Mouse (Mus musculus): ENCODE measurements around the gene H2-M3.

Gene H2-M3

GRCm38 (mm10) chr17:37275626-37276248 is 5.7 kb downstream of the H2-M3 start:
- TF ChIP-seq POU5F1 (IDR thresholded peaks at IDR 0.05; ENCODE audit: borderline replicate concordance, low read length), result no peak
- no peak for TF ChIP-seq NANOG (IDR thresholded peaks at IDR 0.05; ENCODE audit: borderline replicate concordance, low read length)
- no peak for TF ChIP-seq CTCF (conservative IDR thresholded peaks at IDR 0.05; ENCODE audit: low read length)
- H3K9me3 ChIP-seq (ENCODE audit: low read length), result no peaks in the 10 kb centered on the region
- H3K4me3 ChIP-seq (replicated peaks; ENCODE audit: low read length), result no peak overlapping the region
- peaks cover 13% of the 10 kb centered on the region for H3K27me3 ChIP-seq (ENCODE audit: insufficient read depth, low read length)
- no peaks in the 10 kb centered on the region for H3K36me3 ChIP-seq (ENCODE audit: insufficient read depth, low read length)
- H3K4me1 ChIP-seq (replicated peaks; ENCODE audit: low read depth, low read length), result peaks cover 5% of the 10 kb centered on the region; the same call in 1 of the 2 replicates

GRCm38 (mm10) chr17:37276573-37276972 is 6.6 kb downstream of the H2-M3 start:
- H3K9me3 ChIP-seq (ENCODE audit: low read length), result no peaks in the 10 kb centered on the region
- H3K4me1 ChIP-seq (replicated peaks; ENCODE audit: low read depth, low read length), result no peaks in the 10 kb centered on the region
- H3K4me3 ChIP-seq (replicated peaks; ENCODE audit: low read length), result no peak overlapping the region
- peaks cover 5% of the 10 kb centered on the region for H3K27me3 ChIP-seq (ENCODE audit: insufficient read depth, low read length)
- H3K36me3 ChIP-seq (ENCODE audit: insufficient read depth, low read length), result no peaks in the 10 kb centered on the region
- TF ChIP-seq CTCF (conservative IDR thresholded peaks at IDR 0.05; ENCODE audit: low read length) (no peak), POU5F1 (IDR thresholded peaks at IDR 0.05; ENCODE audit: borderline replicate concordance, low read length) (no peak), NANOG (IDR thresholded peaks at IDR 0.05; ENCODE audit: borderline replicate concordance, low read length) (no peak)

GRCm38 (mm10) chr17:37280331-37280730 is 10.3 kb downstream of the H2-M3 start:
- Histone ChIP-seq H3K4me3 (replicated peaks; ENCODE audit: low read length) (no peak overlapping the region), H3K4me1 (replicated peaks; ENCODE audit: low read depth, low read length) (no peaks in the 10 kb centered on the region), H3K9me3 (ENCODE audit: low read length) (no peaks in the 10 kb centered on the region), H3K27me3 (ENCODE audit: insufficient read depth, low read length) (no peaks in the 10 kb centered on the region), H3K36me3 (ENCODE audit: insufficient read depth, low read length) (no peaks in the 10 kb centered on the region)
- no peak for TF ChIP-seq CTCF (conservative IDR thresholded peaks at IDR 0.05; ENCODE audit: low read length)
- TF ChIP-seq POU5F1 (IDR thresholded peaks at IDR 0.05; ENCODE audit: borderline replicate concordance, low read length), result no peak
- no peak for TF ChIP-seq NANOG (IDR thresholded peaks at IDR 0.05; ENCODE audit: borderline replicate concordance, low read length)

GRCm38 (mm10) chr17:37283360-37283759 is 13.3 kb downstream of the H2-M3 start, which contains the start of gene Olfr99:
Gene Olfr99, minus strand, starts transcription at chr17:37283460.
- Histone ChIP-seq H3K9me3 (ENCODE audit: low read length) (peaks cover 5% of the 10 kb centered on the region; the same call in 1 of the 2 replicates), H3K27me3 (ENCODE audit: insufficient read depth, low read length) (no peaks in the 10 kb centered on the region), H3K4me3 (replicated peaks; ENCODE audit: low read length) (no peak within 1 kb of the TSS), H3K36me3 (ENCODE audit: insufficient read depth, low read length) (no peaks in the 10 kb centered on the region), H3K4me1 (replicated peaks; ENCODE audit: low read depth, low read length) (no peaks in the 10 kb centered on the region)
- no peak for TF ChIP-seq NANOG (IDR thresholded peaks at IDR 0.05; ENCODE audit: borderline replicate concordance, low read length)
- no peak for TF ChIP-seq POU5F1 (IDR thresholded peaks at IDR 0.05; ENCODE audit: borderline replicate concordance, low read length)
- TF ChIP-seq CTCF (conservative IDR thresholded peaks at IDR 0.05; ENCODE audit: low read length), result no peak

- Histone ChIP-seq H3K36me3 (ENCODE audit: insufficient read depth, low read length) (no peaks in the 10 kb centered on the region), H3K4me3 (replicated peaks; ENCODE audit: low read length) (no peak within 1 kb of the TSS), H3K9me3 (ENCODE audit: low read length) (no peaks in the 10 kb centered on the region), H3K27me3 (ENCODE audit: insufficient read depth, low read length) (no peaks in the 10 kb centered on the region), H3K4me1 (replicated peaks; ENCODE audit: low read depth, low read length) (no peaks in the 10 kb centered on the region)
- TF ChIP-seq POU5F1 (IDR thresholded peaks at IDR 0.05; ENCODE audit: borderline replicate concordance, low read length) (no peak), CTCF (conservative IDR thresholded peaks at IDR 0.05; ENCODE audit: low read length) (no peak), NANOG (IDR thresholded peaks at IDR 0.05; ENCODE audit: borderline replicate concordance, low read length) (no peak)
These were observed 34.2 kb downstream of the H2-M3 start, which contains the start of gene Olfr101 for GRCm38 (mm10) chr17:37304213-37304612. Gene Olfr101, minus strand, starts transcription at chr17:37304313.

GRCm38 (mm10) chr17:37308483-37308882 is 38.5 kb downstream of the H2-M3 start:
- TF ChIP-seq NANOG (IDR thresholded peaks at IDR 0.05; ENCODE audit: borderline replicate concordance, low read length), result no peak
- TF ChIP-seq POU5F1 (IDR thresholded peaks at IDR 0.05; ENCODE audit: borderline replicate concordance, low read length), result no peak
- TF ChIP-seq CTCF (conservative IDR thresholded peaks at IDR 0.05; ENCODE audit: low read length), result no peak
- H3K36me3 ChIP-seq (ENCODE audit: insufficient read depth, low read length), result no peaks in the 10 kb centered on the region
- no peak overlapping the region for H3K4me3 ChIP-seq (replicated peaks; ENCODE audit: low read length)
- peaks cover 10% of the 10 kb centered on the region; the same call in 1 of the 2 replicates for H3K9me3 ChIP-seq (ENCODE audit: low read length)
- no peaks in the 10 kb centered on the region for H3K27me3 ChIP-seq (ENCODE audit: insufficient read depth, low read length)
- no peaks in the 10 kb centered on the region for H3K4me1 ChIP-seq (replicated peaks; ENCODE audit: low read depth, low read length)

GRCm38 (mm10) chr17:37310146-37310699 is 40.2 kb downstream of the H2-M3 start:
- Histone ChIP-seq H3K4me1 (replicated peaks; ENCODE audit: low read depth, low read length) (no peaks in the 10 kb centered on the region), H3K27me3 (ENCODE audit: insufficient read depth, low read length) (no peaks in the 10 kb centered on the region), H3K36me3 (ENCODE audit: insufficient read depth, low read length) (no peaks in the 10 kb centered on the region), H3K4me3 (replicated peaks; ENCODE audit: low read length) (no peak overlapping the region), H3K9me3 (ENCODE audit: low read length) (peaks cover 10% of the 10 kb centered on the region; the same call in 1 of the 2 replicates)
- no peak for TF ChIP-seq POU5F1 (IDR thresholded peaks at IDR 0.05; ENCODE audit: borderline replicate concordance, low read length)
- TF ChIP-seq CTCF (conservative IDR thresholded peaks at IDR 0.05; ENCODE audit: low read length), result no peak
- TF ChIP-seq NANOG (IDR thresholded peaks at IDR 0.05; ENCODE audit: borderline replicate concordance, low read length), result no peak

- H3K9me3 ChIP-seq (ENCODE audit: low read length), result peaks cover 19% of the 10 kb centered on the region
- H3K4me3 ChIP-seq (replicated peaks; ENCODE audit: low read length), result no peak within 1 kb of the TSS
- no peaks in the 10 kb centered on the region for H3K36me3 ChIP-seq (ENCODE audit: insufficient read depth, low read length)
- no peaks in the 10 kb centered on the region for H3K27me3 ChIP-seq (ENCODE audit: insufficient read depth, low read length)
- no peak for TF ChIP-seq CTCF (conservative IDR thresholded peaks at IDR 0.05; ENCODE audit: low read length)
- no peak for TF ChIP-seq POU5F1 (IDR thresholded peaks at IDR 0.05; ENCODE audit: borderline replicate concordance, low read length)
- TF ChIP-seq NANOG (IDR thresholded peaks at IDR 0.05; ENCODE audit: borderline replicate concordance, low read length), result no peak
- H3K4me1 ChIP-seq (replicated peaks; ENCODE audit: low read depth, low read length), result no peaks in the 10 kb centered on the region
These were observed 46.9 kb downstream of the H2-M3 start, which contains the start of gene Olfr102 for GRCm38 (mm10) chr17:37316954-37317353. Gene Olfr102, minus strand, starts transcription at chr17:37317054.

Measured in E14TG2a.4 (cell line).